Mouse (Mus musculus) G1E (cell line): Measurements from ENCODE around the gene Klra7. TPM values are rescaled to one million over a fixed set of nuclear protein-coding genes. Genes with fewer than 3 reads are reported as not detected.
"Not testable (repeated sequence)": the region's sequence is repeated elsewhere in the genome, so short reads cannot be mapped to it uniquely, and the experiment has no call there.

Experiments used
- ATAC-seq: 2 replicates; pipeline ENCODE4 v1.8.0; 2016; ENCODE audit warnings: mild to moderate bottlenecking; ENCODE audit not compliant: insufficient number of reproducible peaks, poor library complexity, low FRiP score, severe bottlenecking; ENCODE audit errors: extremely low read depth
- DNase-seq: peaks from one replicate; pipeline ENCODE4 v3.0.0; 2012; ENCODE audit warnings: low spot score
- H3K27me3 ChIP-seq: 2 replicates; pipeline ENCODE4 v1.6.1; 2012; ENCODE audit warnings: mild to moderate bottlenecking, low read length, inconsistent platforms; ENCODE audit not compliant: insufficient read depth
- H3K36me3 ChIP-seq: replicated peaks from 2 replicates; pipeline ENCODE3; 2012; ENCODE audit warnings: mild to moderate bottlenecking, inconsistent platforms
- H3K4me1 ChIP-seq: 2 replicates; pipeline ENCODE4 v1.6.1; 2012; ENCODE audit warnings: low read depth, low read length, inconsistent platforms, mixed read lengths; ENCODE audit not compliant: insufficient read depth
- H3K4me3 ChIP-seq: 2 replicates; pipeline ENCODE4 v1.5.1; 2012; ENCODE audit warnings: low read depth, mild to moderate bottlenecking, inconsistent platforms, low read length, moderate library complexity, mixed read lengths
- H3K9me3 ChIP-seq: replicated peaks from 2 replicates; pipeline ENCODE4 v1.6.1; 2012; ENCODE audit warnings: inconsistent platforms
- CTCF ChIP-seq: IDR thresholded peaks from 2 replicates; pipeline ENCODE4 v1.5.1; 2012; ENCODE audit warnings: low read depth, low read length, inconsistent platforms, mixed read lengths
- GATA1 ChIP-seq: IDR thresholded peaks from 2 replicates; pipeline ENCODE4 v1.6.1; 2012; ENCODE audit warnings: borderline replicate concordance, low read length, inconsistent platforms, mixed read lengths
- GATA2 ChIP-seq: IDR thresholded peaks from 2 replicates; pipeline ENCODE4 v1.6.1; 2012; ENCODE audit warnings: low read depth, low read length, inconsistent platforms, borderline replicate concordance
- POLR2AphosphoS5 ChIP-seq: IDR thresholded peaks from 2 replicates; pipeline ENCODE4 v1.6.1; 2012; ENCODE audit warnings: low read depth, low read length, inconsistent platforms; ENCODE audit not compliant: insufficient replicate concordance
- TAL1 ChIP-seq: conservative IDR thresholded peaks from 2 replicates; pipeline ENCODE4 v1.6.1; 2012; ENCODE audit warnings: low read depth, low read length, inconsistent platforms, mixed read lengths
- polyA plus RNA-seq: library from polyadenylated mRNA; stranded (reverse); fragments of >175 nt; gene quantifications from 2 replicates; pipeline ENCODE4 v1.2.3, GENCODE M21; 2012
- total RNA-seq, 2 experiments: library from RNA; stranded (forward) in 1 of 2; stranded (reverse) in 1 of 2; fragments of 200-1000 nt in 1 of 2; fragments of >200 nt in 1 of 2; fragmentation: Nextera tagmentation in 1 of 2; gene quantifications; 2 replicates each; pipeline ENCODE4 v1.2.3; 2014 to 2017

Klra7 gene
- total RNA-seq (2014; fragmentation: Nextera tagmentation): not detected in 2 replicates
- total RNA-seq (2017): not detected in 2 replicates
- polyA plus RNA-seq: not detected in 2 replicates

- H3K4me1 ChIP-seq: no peaks in the 10 kb centered on the region
- H3K4me3 ChIP-seq: no peak within 1 kb of the TSS
- no peak for TF ChIP-seq GATA1
- TF ChIP-seq CTCF: no peak
- TF ChIP-seq TAL1: no peak
- no peak for TF ChIP-seq POLR2AphosphoS5
- no peak for TF ChIP-seq GATA2
- no peaks in the 10 kb centered on the region for H3K27me3 ChIP-seq
- no peak for DNase-seq
- ATAC-seq: no peak
- H3K36me3 ChIP-seq: no peaks in the 10 kb centered on the region
- no peaks in the 10 kb centered on the region for H3K9me3 ChIP-seq
These were observed at the start of gene Klra7 for GRCm38 (mm10) chr6:130233222-130233621. TSS of gene Klra7 (minus strand) at chr6:130233322.

- not testable (repeated sequence) for H3K4me1 ChIP-seq, H3K27me3 ChIP-seq, H3K36me3 ChIP-seq, H3K4me3 ChIP-seq, H3K9me3 ChIP-seq, ATAC-seq, DNase-seq
These were observed 48.7 kb upstream of the Klra7 start, which contains the start of gene Klra10 for GRCm38 (mm10) chr6:130281828-130282227. TSS of gene Klra10 (minus strand) at chr6:130281928.

DNA sequence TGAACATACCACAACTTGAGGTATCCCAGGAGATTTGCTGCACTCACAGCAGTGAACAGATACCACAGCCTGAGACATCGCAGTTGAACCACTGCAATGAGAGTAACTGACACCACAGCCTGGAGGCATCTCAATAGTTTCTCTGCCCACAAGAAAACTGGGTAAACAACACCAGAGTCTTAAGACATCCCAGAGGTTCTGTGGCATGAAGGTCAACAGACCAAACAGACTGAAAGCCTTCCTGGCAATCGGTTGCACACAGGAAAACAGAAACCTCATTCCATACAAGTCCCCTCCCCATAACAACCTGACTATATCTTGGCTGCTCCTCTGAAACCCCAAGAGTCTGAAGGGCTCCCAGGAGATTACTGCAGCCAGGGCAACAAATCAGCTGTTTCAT is 22.2 kb upstream of the Klra7 start:
- Histone ChIP-seq H3K36me3 (no peaks in the 10 kb centered on the region), H3K9me3 (no peaks in the 10 kb centered on the region; the same call in 1 of the 2 replicates), H3K4me3 (no peak overlapping the region), H3K4me1 (no peaks in the 10 kb centered on the region), H3K27me3 (no peaks in the 10 kb centered on the region)
- ATAC-seq: no peak
- no peak for TF ChIP-seq TAL1
- no peak for TF ChIP-seq POLR2AphosphoS5
- no peak for TF ChIP-seq GATA1
- TF ChIP-seq GATA2: no peak
- TF ChIP-seq CTCF: no peak
- no peak for DNase-seq

GRCm38 (mm10) chr6:130237536-130237935 is 4.4 kb upstream of the Klra7 start:
- DNase-seq (no peak), ATAC-seq (no peak)
- Histone ChIP-seq H3K4me1 (no peaks in the 10 kb centered on the region), H3K4me3 (no peak overlapping the region), H3K27me3 (no peaks in the 10 kb centered on the region), H3K36me3 (no peaks in the 10 kb centered on the region), H3K9me3 (no peaks in the 10 kb centered on the region)
- TF ChIP-seq GATA1 (no peak), POLR2AphosphoS5 (no peak), GATA2 (no peak), TAL1 (no peak), CTCF (no peak)

- TF ChIP-seq CTCF (no peak), POLR2AphosphoS5 (no peak), GATA2 (no peak), TAL1 (no peak), GATA1 (no peak)
- H3K27me3 ChIP-seq: no peaks in the 10 kb centered on the region
- no peak for DNase-seq
- no peak overlapping the region for H3K4me3 ChIP-seq
- H3K4me1 ChIP-seq: no peaks in the 10 kb centered on the region
- no peaks in the 10 kb centered on the region for H3K36me3 ChIP-seq
- no peaks in the 10 kb centered on the region for H3K9me3 ChIP-seq
- ATAC-seq: no peak
These were observed 3.5 kb upstream of the Klra7 start for GRCm38 (mm10) chr6:130236635-130237034.

DNA sequence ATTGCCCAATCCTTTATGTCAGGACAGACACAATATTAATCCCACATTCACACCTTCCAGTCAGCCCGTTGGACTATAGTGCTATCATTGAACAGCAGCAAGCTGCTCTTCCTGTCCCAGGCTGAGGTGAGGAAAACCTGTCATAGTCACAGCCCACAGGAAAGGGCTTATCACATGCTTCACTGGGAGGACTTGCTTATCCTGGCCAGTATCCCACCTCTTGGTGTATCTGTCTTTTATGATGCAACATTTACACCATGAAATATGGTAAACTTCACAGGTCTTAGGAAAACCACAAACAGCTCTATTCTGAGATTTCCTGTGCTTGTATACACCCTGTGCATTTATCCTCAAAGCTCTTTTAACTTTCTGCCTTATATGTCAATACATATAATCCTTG is 35.7 kb downstream of the Klra7 start:
- not testable (repeated sequence) for H3K9me3 ChIP-seq, H3K4me1 ChIP-seq, H3K36me3 ChIP-seq, ATAC-seq, DNase-seq, H3K4me3 ChIP-seq, H3K27me3 ChIP-seq

- H3K9me3 ChIP-seq, H3K4me1 ChIP-seq, ATAC-seq, H3K4me3 ChIP-seq, DNase-seq, H3K27me3 ChIP-seq, H3K36me3 ChIP-seq: not testable (repeated sequence)
These were observed 40.1 kb downstream of the Klra7 start, which contains the start of gene Klra9 for GRCm38 (mm10) chr6:130193012-130193411. TSS of gene Klra9 (minus strand) at chr6:130193112.

Other genes with a start within 250 kb of the Klra7 start
- gene Klra6, start 206.4 kb downstream of the Klra7 start, total RNA-seq (2014; fragmentation: Nextera tagmentation): not detected in 2 replicates
- not detected in 2 replicates for gene Klra6, start 206.4 kb downstream of the Klra7 start, total RNA-seq (2017)
- not detected in 2 replicates for gene Klra6, start 206.4 kb downstream of the Klra7 start, polyA plus RNA-seq
- not detected in 2 replicates for gene Klra4, start 166.1 kb downstream of the Klra7 start, total RNA-seq (2014; fragmentation: Nextera tagmentation)
- 0.22 TPM in 1 of 2 replicates, not detected in the other for gene Klra4, start 166.1 kb downstream of the Klra7 start, total RNA-seq (2017)
- not detected in 2 replicates for gene Klra4, start 166.1 kb downstream of the Klra7 start, polyA plus RNA-seq
- gene Klra8, start 103.4 kb downstream of the Klra7 start, total RNA-seq (2014; fragmentation: Nextera tagmentation): not detected in 2 replicates
- gene Klra8, start 103.4 kb downstream of the Klra7 start, total RNA-seq (2017): not detected in 2 replicates
- not detected in 2 replicates for gene Klra8, start 103.4 kb downstream of the Klra7 start, polyA plus RNA-seq
- not detected in 2 replicates for gene Klra9, start 40.2 kb downstream of the Klra7 start, total RNA-seq (2014; fragmentation: Nextera tagmentation)
- not detected in 2 replicates for gene Klra9, start 40.2 kb downstream of the Klra7 start, total RNA-seq (2017)
- not detected in 2 replicates for gene Klra9, start 40.2 kb downstream of the Klra7 start, polyA plus RNA-seq
- gene Klra10, start 48.6 kb upstream of the Klra7 start, total RNA-seq (2014; fragmentation: Nextera tagmentation): not detected in 2 replicates
- gene Klra10, start 48.6 kb upstream of the Klra7 start, total RNA-seq (2017): 0.22 and 0.23 TPM in 2 replicates
- not detected in 2 replicates for gene Klra10, start 48.6 kb upstream of the Klra7 start, polyA plus RNA-seq
- gene Klra3, start 104.3 kb upstream of the Klra7 start, total RNA-seq (2014; fragmentation: Nextera tagmentation): not detected in 2 replicates
- not detected in 2 replicates for gene Klra3, start 104.3 kb upstream of the Klra7 start, total RNA-seq (2017)
- not detected in 2 replicates for gene Klra3, start 104.3 kb upstream of the Klra7 start, polyA plus RNA-seq
- gene Klra1, start 153.6 kb upstream of the Klra7 start, total RNA-seq (2014; fragmentation: Nextera tagmentation): not detected in 2 replicates
- 0.05 and 0.23 TPM in 2 replicates for gene Klra1, start 153.6 kb upstream of the Klra7 start, total RNA-seq (2017)
- not detected in 2 replicates for gene Klra1, start 153.6 kb upstream of the Klra7 start, polyA plus RNA-seq